Mouse (Mus musculus) kidney, adult 11 months (tissue): ENCODE measurements around the gene Il13.

ENCODE experiments used
- DNase-seq: peaks from one replicate; pipeline ENCODE4 v3.0.0; 2022

The Il13 gene

DNA sequence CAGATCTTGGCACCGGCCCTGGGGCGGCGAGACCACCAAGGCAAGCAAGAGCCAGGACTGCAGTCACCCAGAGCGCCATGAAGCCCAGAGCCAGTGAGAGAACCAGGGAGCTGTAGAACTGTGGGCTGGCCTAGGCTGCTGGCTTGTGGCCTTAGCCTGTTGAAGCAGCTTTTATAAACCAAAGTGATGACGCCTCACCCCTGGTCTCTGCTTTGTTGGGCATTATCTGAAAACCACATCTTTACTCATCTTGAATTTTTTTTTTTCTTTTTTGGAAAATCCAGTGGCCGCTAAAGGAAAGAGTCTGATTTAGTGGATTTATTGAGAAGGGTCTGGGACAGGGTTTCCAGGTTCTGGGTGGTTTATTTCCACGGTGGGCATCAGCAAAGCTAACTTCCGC lies at the start of gene Il13:
Gene Il13, minus strand, starts transcription at position 147 of the 400 bp plus-strand sequence.
- no peak for DNase-seq

DNA sequence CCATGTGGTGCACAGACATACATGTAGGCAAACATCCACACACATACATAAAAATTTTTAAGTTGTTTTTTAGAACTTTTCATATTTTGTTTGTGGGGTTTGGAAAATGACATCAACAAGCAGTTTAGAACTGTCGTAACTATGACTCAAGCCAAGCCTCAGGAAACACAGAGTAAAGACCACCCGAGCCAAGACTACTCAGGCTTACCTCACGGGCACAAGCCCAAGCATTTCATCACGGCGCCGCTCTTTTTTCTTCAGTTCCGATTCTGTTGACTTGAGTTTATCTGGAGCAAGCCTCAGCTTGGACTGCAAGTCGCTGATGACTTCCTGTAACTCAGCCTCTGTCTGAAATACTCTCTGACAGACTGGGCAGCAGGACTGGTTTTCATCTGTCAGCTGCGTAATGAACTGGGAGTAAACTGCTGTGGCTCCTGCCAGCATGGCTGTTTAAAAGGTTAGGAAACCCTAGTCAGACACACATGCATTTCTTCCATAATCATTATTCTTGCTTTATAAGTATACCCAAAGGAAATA lies 48.6 kb upstream of the Il13 start:
- DNase-seq = no peak

DNA sequence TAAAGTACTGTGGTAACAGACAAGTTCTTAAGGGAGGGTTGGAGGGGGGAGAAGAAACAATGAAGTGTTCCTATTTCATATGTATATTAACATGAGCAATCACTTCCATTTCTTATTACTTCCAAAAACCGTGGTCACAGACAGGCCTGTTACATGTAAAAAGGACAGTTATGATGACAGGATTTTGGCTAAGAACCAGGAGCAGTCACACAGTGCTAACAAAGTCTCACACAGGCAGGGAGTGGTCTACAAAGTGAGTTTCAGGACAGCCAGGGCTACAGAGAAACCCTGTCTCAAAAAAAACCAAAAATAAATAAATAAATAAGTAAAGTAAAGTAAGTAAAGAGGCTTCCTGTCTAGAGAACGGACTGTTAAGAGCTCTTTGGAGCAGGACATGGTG lies 47.7 kb upstream of the Il13 start:
- no peak for DNase-seq

DNA sequence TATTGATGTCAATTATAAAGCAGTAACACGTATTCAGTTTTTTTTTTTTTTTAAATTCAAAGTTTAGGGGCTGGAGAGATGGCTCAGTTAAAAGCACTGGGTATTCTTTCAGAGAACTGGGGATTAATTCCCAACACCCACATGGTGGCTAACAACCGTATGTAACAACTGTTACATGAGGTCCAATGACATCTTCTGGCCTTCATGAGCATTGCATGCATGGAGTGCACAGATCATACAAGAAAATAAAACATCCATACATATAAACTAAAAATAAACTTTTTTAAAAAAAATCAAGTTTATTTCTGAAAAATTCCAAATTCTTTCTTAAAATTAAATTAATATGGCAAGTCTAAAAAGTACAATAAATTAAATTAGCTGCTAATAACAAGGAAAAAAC lies 47.2 kb upstream of the Il13 start:
- DNase-seq = no peak

DNA sequence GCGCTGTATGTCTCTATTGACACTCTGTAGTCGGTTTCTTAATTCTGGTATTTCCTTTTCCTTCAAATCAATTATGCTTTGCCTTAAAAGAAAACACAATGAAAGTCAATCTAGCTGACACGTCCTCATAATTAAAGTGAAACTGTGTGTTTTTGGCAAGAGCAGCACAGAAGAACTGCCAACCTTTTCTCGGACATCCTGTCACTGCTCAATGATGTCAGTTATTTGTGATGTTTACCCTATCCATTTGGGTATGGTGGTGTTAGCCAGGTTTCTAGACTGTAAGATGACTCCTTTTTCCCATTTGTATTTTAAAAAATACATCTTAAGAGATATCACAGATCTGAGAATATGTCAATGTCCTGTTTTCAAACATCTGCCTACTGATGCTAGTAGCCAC lies 45.6 kb upstream of the Il13 start:
- no peak for DNase-seq

DNA sequence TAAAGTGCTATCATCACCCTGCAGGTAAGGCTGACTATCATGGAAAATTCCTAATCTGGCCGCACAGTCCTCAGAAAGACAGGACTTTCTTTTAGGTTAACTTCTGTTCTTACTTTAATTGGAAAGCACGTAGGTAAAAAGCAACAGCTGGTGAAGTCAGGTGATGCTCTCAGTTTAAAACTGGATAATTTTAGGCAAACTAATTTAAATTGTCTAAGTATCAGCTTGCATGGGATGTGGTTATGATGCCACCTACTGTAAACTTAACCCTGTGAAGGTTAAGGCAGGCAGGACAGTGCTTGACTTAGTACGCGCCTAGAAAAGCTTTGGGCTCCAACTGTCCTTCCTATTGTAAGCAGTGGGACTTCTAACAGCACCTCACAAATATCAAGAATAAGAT lies 36.9 kb upstream of the Il13 start:
- no peak for DNase-seq

DNA sequence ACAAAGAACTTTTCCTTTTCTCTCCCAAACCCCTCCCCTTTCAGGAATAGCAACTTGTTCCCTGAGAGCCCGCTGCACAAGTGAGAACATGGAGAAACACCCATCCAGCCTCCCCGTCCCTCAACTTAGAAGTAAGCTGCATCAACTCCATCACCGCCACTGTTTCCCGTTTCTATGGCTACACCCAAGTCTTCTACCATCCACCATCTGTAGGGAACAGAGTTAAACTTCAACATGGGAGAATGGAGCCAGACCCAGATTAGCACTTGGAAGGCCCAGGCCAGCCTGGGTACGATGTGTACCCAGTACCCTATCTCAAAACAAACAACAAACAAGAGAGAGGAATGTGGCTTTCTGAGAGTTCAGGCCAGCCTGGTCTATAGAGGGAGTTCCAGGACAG lies 29.6 kb upstream of the Il13 start:
- DNase-seq = no peak

DNA sequence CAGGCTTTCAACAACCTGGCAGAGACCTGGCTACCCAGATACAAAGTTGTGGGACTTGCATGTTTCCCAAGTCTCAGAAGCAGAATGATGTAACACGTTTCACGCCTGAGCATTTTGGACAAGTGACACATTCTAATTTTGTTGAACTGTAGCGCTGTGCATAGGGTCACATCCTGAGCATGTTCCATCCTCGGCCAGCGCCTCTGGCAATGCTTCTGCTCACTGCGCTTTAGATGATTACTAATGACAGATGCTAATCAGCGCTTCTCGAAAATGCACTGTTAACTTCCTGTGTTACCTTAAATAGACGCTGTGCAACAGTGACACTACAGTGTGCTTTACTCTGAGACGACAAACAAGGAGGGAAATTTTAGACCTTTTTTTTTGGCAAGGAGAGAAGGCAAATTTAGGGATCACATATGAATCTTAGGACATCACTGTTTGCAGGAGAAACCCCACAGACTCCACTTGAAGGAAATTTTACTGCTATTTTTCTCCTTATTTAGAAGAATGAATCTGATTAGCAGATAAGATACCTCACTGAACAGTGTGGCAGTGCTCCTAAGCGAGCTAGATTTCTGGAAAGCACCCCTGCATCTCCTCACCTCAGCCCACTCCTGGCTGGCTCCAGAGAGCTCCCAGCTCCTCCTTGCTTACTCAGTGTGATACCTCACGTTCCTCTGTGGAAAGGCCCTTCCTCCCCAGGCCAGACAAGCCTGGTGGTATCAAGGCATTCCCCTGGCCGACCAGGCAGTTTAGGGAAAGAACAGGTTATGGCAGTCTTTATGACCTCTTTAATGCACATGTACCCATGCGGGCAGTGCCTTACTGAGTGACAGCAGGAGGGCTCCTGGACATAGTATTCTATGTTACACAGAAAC lies 28.5 kb upstream of the Il13 start:
- no peak for DNase-seq

DNA sequence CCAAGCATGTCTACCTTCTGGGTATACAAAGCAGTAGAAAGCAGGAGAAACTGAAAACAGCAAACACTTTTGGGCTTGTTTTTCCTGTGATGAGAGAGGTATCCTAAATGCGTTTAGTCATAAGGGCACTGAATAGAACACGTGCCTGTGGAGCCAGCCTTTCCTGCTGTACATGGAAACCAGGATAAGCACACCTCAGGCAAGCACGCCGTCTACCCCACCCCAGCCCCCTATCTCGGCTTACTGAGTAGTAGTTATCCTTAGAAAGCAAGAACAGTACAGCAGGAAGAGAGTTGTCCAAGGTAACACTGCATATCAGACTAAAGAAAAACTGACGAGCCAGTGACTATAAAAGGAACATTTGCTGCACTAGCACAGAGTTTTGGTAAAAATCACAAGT lies 23.3 kb upstream of the Il13 start:
- no peak for DNase-seq

DNA sequence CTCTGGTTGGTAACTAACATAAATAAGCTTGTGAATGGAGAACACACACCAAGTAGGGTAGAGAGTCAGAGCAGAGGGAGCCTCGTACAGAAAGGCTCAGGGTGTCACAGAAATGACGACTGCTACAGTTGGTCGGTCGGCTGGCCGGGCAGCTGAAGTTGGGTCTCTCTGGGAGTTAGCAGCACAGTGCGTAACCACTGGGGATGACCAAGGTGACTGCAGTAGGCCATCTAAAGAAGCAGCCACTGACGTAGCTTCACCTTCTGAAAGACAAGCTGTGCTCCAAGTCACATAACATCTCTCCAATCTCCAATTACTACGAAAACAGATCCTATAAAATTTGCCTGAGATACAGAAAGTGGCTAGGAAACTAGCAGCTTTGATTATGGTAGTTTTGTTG lies 22.9 kb upstream of the Il13 start:
- DNase-seq = no peak

DNA sequence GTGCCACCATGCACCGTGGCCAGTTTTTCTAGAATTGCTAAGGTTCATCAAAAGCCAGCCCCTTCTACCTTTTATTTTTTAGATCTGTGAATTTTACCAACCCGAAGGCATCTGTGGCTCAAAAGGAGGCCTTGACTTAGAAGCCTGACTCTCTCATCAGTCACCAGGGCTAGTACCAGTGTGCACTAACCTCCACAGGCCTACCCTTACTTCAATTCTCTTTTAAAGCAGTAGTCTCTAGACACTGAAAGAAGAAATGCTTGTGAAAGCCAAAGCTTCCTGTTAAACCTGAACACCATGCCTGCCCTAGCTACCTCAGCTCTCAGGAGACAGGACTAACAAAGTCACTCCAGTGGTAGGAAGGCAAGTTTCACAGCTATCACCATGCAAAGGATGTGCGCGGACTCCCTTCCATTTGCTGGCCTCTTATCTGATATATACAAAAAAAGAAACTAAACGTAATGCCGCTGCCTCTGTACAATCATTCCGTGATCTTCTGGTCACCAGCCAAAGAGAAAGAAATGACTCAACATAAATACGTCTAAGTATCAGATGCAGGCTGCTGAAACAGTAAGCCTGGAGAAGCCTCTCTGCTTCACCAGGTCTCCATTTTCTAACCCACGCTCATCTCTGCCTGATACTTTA lies 22.2 kb upstream of the Il13 start:
- DNase-seq = no peak

DNA sequence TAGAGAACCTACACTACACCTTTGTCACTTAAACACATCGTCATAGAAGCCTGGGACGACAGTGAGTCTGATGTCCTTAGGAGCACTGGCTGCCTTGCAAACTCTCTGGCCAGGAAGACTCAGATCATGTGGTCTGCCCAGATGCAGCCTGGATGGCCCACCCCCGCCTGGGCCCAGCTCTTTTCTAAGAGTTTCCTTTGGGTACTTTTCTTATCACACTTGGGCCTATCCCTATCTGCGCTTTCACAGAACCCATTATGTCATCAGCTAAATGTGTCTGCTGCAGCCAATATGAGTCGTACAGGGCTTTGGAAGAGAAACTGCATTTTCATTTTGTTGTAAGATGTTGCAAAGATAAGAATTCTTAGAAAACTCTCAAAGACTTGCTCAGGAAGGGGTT lies 20.5 kb upstream of the Il13 start:
- no peak for DNase-seq

DNA sequence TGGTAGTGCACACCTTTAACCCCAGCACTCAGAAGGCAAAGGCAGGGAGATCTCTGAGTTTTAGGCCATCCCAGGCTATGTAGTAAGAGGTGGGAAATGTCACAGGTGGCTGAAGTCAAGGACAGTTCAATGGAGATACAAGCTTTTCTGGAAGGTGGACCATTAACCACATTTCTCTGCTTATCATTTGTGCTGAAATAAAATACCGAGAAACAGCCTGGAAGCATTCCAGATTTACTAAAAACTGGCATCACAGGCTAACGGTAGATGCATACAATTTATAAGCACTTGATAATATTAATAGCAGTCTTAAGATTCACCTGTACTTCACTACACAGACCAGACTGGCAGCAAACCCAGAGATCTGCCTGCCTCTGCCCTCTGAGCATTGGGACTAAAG lies 17.9 kb upstream of the Il13 start:
- DNase-seq = no peak

DNA sequence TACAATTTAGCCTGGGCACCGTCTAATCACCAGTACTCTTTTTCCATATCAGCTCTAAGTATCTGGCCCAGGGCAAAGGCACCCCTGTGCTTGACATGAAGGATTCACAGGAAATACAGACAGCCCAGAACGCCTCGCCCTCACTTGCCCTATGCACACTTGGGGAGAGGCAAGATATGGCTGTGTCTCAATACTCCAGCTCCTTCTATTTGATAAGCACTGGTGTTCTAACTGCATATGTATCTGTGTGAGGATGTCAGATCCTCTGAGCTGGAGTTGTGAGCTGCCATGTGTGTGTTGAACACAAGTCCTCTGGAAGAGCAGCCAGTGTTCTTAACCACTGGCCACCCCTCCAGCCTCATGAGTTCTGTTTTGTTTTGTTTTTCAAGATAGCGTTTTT lies 16.9 kb upstream of the Il13 start:
- DNase-seq = no peak

DNA sequence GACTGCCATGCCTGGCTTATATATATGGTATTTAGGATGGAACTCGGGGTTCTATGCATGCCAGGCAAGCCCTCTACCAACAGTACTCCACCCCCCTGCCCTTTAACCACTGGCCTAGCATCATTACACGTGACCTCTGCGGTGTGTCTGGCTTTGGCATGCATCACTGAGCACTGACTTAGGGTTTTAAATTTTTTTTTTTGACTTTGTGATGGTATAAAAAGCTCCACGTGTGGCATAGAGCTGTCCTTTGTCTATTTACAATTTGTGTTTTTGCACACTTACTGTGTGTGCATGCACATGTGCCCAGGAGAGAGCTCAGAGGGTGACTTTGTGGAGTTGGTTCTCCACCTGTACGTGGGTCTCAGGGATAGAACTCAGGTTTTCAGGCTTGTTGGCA lies 9.5 kb upstream of the Il13 start:
- no peak for DNase-seq

DNA sequence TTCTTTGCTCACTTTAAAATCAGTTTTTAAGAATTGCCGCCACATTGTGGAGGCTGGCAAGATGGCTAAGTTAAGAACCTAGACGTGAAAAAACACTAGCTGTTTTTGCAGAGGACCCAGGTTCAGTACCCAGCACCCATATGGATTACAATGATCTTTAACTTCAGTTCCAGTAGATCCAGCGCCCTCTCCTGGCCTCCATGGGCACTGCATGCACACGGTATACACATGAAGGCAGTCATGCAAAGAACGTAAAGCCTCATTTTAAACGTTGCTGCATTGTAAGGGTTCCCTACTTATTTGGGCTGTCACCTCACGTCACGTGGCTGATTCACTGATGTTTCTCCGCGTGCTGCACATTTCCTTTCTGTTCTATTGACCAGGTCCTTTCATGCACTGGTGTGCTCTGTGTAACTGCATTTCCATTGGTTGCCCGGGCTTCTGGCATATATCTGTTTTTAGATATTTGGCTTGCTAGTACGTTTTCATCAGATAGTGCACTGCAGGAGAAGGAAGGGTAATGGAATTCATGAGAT lies 8.3 kb upstream of the Il13 start:
- no peak for DNase-seq

DNA sequence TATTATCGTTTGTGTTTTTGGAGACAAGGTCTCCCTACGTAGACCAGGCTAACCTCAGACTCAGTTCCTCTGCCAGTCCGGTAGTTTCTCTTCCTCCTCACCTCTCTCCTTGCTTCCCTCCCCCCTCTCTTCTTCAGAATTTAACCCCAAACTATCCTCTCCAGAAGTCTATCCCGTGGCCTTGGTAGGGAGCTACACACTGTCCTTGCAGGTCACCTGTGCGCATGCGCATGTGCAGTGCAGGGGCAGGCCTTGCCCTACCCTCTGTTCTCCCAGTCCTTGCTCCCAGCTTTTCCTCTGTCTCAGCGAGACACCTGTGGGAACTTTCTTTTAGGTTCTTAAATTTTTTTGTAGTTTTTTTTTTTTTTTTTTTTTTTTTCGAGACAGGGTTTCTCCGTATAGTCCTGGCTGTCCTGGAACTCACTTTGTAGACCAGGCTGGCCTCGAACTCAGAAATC lies 3.3 kb upstream of the Il13 start:
- DNase-seq = no peak

DNA sequence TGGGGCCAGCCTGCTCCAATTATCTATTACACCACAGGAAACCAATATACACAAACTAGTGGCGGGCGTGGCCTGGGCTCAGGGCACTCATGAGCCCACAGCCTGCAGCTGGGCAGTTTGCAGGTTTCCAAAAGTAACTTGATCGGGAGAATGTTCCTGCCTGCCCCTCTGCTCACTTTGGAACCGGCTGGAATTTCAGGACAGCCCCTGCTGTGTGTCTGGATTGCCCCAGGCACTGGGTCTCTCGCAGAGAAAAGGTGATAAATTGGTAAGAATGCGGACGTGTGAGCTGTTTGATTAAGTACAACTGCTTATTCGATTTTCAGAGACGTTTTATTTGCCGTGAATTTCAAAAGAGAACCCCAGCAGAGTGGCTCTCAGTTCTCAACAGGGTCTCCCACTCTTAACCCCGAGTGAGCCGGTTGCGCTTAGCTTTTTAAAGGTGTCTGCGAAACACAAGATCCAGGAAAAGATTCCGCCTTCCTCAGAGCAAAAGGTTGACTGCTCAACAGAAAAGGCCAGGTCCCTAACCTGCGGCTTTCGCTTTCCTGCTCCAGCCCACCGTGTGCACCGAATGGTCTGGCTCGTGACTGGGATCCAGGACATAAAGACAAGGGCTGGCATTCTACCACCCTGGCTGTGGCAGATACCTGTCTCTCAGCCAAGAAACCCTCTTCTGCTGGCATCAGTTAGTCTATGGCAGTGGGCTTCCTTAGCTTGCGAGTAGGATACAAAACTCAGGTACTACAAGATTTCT lies 2.7 kb upstream of the Il13 start:
- no peak for DNase-seq

DNA sequence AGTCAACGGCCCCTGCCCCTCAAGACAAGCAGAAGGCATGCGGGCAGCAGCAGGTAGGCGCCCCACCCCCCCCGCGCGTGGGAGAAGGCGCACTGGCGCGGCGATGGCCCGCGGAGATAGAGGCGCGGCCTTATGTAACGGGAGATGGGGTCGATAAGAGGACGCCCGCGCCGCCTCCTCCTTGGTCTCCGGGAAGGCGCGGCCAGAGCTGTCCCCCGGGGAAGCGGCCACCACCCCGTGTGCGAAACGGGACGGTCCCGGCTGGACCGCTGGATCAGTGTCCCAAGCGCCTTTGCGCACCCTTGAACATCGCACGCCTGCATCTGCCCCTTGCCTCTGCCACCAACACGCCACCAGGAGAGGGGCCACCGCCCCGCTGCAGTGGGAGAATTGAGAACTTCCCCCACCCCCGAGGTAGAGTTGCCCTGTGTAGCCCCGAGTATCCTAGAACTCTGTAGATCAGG lies 1.7 kb upstream of the Il13 start:
- no peak for DNase-seq

DNA sequence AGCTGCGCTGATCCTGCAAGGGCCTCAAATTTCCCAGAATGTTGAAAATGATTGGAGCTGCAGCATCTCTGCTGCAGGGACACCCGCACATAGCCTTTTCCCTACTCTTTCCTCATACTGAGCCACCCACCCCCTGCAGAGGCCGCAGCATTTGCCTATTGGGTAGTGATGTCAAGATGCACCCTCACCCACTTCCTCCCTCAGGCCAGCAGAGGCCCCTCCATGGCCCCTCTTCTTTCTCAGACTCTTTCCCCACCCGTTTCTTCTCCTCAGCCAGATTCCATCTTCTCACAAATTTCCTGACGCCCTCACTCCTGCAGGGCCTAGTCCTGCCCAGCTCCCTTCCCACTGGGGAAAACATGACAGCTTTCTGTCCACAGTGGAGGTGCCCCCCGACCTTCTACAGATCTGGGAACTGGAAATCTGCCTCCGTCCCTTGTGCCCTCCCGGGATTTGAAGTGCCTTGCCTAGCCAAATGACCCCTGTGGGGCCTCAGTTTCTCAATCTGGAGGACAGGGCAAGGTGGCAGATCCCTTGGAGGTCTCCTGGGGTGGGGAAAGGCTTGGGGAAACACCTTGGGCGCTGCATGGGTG lies 1.2 kb upstream of the Il13 start:
- DNase-seq = no peak

DNA sequence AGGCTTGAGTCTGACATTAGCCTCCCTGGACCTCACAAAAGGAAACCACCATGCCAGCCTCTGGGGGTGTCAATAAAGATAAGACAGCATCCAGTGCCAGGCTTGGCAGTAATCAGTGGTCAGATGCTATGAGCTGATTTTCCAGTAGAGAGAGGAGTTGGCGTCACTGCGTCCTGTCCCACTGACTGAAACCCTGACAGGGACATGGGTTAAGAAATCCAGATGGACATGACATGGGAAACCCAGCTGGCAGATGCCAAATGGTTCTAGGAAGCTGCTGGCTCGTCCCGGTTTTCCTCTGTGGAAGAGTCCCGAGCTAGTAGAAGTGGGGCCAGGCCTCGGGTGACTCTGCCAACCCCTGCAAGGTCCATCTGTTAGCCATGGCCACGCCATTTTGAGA lies 858 bp downstream of the Il13 start:
- no peak for DNase-seq

DNA sequence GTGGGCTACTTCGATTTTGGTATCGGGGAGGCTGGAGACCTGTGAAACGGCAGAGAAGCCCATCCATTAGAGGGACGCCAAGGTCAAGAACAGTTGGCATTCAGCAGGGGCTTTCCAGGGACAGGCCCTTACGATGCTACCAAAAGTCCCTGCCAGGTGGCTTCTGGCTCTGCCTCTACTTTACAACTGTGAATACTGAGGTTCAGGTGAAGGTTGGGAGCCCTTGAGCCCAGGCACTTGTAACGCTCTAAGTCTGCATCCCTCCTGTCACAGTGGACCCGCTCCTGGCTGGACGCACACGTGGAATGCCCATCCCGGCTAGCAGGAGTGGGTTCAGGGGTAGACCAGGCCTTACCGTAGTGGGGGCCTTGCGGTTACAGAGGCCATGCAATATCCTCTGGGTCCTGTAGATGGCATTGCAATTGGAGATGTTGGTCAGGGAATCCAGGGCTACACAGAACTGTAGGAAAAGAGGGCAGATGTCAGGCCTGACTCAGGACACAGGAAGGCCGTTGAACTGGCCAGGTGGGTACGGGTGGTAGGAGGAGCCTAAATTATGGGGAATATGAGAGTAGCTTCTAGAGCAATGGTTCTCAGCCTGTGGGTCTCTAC lies 2.3 kb downstream of the Il13 start:
- DNase-seq = no peak
